Mouse (Mus musculus): ENCODE measurements around the gene Drc3. TPM values are rescaled to one million over a fixed set of nuclear protein-coding genes. Genes with fewer than 3 reads are reported as not detected.
"Not testable (repeated sequence)": the region's sequence is repeated elsewhere in the genome, so short reads cannot be mapped to it uniquely, and the experiment has no call there.

Drc3 gene
- polyA plus RNA-seq, 1 experiment from 2014 or later, result 5.2 TPM

DNA sequence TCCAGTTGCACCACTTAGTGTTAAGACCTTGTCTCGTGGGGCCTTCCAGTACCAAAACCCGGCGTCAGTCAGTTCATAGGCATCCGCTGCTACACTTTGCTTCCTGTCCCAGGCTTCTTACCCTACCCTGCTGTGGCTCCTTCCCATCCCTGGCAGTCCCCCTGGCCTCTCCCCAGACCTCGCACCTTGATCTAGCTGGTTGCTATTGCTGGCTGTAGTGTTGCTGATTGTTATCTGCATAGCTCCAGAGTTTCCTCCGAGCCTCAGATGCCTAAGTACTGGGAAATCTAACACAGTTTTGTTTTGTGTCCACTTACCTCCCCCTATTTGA is 65.3 kb downstream of the Drc3 start:
- Histone ChIP-seq H3K27me3 (ENCODE audit: control insufficient read depth, insufficient read depth, low read length) (no peaks in the 10 kb centered on the region), H3K27ac (ENCODE audit: low read depth, low read length) (0 out of 2 replicates have a peak overlapping the region, but pooled peaks have one; percentile 6), H3K9me3 (ENCODE audit: control insufficient read depth, low read length) (no peaks in the 10 kb centered on the region), H3K4me1 (ENCODE audit: control insufficient read depth, insufficient read depth, low read length) (peaks cover 18% of the 10 kb centered on the region), H3K9ac (replicated peaks; ENCODE audit: low read depth, low read length) (peak overlapping the region; percentile 83), H3K4me3 (ENCODE audit: low read depth, low read length) (peak overlapping the region; percentile 85), H3K4me2 (ENCODE audit: low read depth, low read length) (peak overlapping the region; percentile 94), H3K36me3 (ENCODE audit: control insufficient read depth, insufficient read depth, low read length) (no peaks in the 10 kb centered on the region)
- ATAC-seq (ENCODE audit: low read depth), result no peak
- WGBS, result 31% methylated on average over 6 of the region's 6 CpGs

DNA sequence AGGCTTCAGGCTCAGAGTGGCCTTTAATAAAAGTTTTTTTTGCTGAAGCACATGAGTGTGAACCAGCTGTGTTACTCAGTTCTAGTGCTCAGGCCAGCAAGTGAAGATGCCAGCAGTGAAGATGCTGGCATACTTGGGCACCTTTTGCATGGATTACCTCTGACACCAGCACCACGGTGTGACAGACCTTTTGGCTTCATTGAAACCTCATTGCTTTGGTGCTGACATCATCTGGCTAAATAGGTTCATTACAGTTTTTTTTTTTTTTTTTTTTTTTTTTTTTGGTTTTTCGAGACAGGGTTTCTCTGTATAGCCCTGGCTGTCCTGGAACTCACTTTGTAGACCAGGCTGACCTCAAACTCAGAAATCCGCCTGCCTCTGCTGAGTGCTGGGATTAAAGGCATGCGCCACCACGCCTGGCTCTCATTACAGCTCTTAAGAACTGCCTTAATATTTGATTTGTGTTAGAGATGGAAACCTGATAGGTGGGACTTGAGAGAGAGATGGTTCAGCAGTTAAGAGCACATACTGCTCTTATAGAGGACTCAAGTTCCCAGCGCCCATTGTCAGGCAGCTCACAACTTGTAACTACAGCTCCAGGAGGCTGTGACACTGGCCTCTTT is 69.0 kb downstream of the Drc3 start:
- no peak for ATAC-seq (ENCODE audit: low read depth)
- no peak overlapping the region for H3K9ac ChIP-seq (replicated peaks; ENCODE audit: low read depth, low read length)
- no peak overlapping the region for H3K4me3 ChIP-seq (ENCODE audit: low read depth, low read length)
- H3K4me2 ChIP-seq (ENCODE audit: low read depth, low read length), result no peak overlapping the region
- no peaks in the 10 kb centered on the region for H3K9me3 ChIP-seq (ENCODE audit: control insufficient read depth, low read length)
- H3K36me3 ChIP-seq (ENCODE audit: control insufficient read depth, insufficient read depth, low read length), result peaks cover 5% of the 10 kb centered on the region; the same call in 1 of the 2 replicates
- no peak overlapping the region for H3K27ac ChIP-seq (ENCODE audit: low read depth, low read length)
- H3K27me3 ChIP-seq (ENCODE audit: control insufficient read depth, insufficient read depth, low read length), result no peaks in the 10 kb centered on the region
- WGBS, result 70% methylated on average over 5 of the region's 6 CpGs
- peaks cover 11% of the 10 kb centered on the region for H3K4me1 ChIP-seq (ENCODE audit: control insufficient read depth, insufficient read depth, low read length)

DNA sequence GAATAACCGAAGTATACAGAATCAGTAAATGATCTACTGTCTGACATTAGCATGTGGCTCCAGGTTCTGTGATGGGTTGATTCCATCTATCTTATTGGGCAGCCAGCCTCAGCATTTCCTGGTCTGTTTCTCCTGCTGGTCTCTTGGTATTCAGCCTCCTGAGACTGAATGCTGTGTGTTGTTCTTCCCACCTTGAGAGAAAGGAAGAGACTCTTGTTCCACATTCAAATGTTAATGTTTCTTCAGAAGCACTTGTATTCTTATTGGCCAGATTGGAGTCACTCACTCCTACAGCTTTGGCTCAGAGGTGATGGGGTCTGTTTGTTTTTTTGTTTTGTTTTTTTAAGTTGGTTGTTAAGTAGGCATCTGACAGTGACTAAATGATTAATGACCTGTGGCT is 69.9 kb downstream of the Drc3 start:
- no peak overlapping the region for H3K9ac ChIP-seq (replicated peaks; ENCODE audit: low read depth, low read length)
- 38% methylated on average over 1 of the region's 1 CpGs for WGBS
- no peak overlapping the region for H3K4me2 ChIP-seq (ENCODE audit: low read depth, low read length)
- H3K27ac ChIP-seq (ENCODE audit: low read depth, low read length), result no peak overlapping the region
- ATAC-seq (ENCODE audit: low read depth), result no peak
- no peaks in the 10 kb centered on the region for H3K27me3 ChIP-seq (ENCODE audit: control insufficient read depth, insufficient read depth, low read length)
- peaks cover 10% of the 10 kb centered on the region; the same call in 1 of the 2 replicates for H3K36me3 ChIP-seq (ENCODE audit: control insufficient read depth, insufficient read depth, low read length)
- no peaks in the 10 kb centered on the region for H3K9me3 ChIP-seq (ENCODE audit: control insufficient read depth, low read length)
- no peak overlapping the region for H3K4me3 ChIP-seq (ENCODE audit: low read depth, low read length)
- H3K4me1 ChIP-seq (ENCODE audit: control insufficient read depth, insufficient read depth, low read length), result peaks cover 11% of the 10 kb centered on the region

DNA sequence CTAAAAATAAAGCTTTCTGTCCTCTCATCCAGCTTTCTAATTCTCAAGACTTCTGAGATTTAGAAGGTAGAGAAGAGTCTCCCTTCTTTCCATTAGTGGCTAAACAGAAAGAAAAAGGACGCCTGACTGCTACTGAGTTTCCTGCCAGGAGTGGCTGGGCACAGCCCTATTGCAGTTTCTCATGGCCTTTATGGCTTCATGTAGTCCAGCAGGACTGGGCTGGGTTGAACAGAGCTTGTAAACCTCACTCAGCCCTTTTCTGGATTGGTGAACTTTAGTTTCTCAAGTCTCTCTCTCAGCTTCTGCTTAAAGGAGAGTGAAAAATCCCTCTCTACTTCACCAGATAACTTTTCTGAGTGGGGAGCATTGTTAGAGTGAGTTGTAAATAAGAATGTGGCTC is 73.3 kb downstream of the Drc3 start:
- ATAC-seq (ENCODE audit: low read depth), result no peak
- Histone ChIP-seq H3K27me3 (ENCODE audit: control insufficient read depth, insufficient read depth, low read length) (no peaks in the 10 kb centered on the region), H3K4me3 (ENCODE audit: low read depth, low read length) (no peak overlapping the region), H3K4me2 (ENCODE audit: low read depth, low read length) (no peak overlapping the region), H3K36me3 (ENCODE audit: control insufficient read depth, insufficient read depth, low read length) (peaks cover 10% of the 10 kb centered on the region; the same call in 1 of the 2 replicates), H3K27ac (ENCODE audit: low read depth, low read length) (no peak overlapping the region), H3K9ac (replicated peaks; ENCODE audit: low read depth, low read length) (no peak overlapping the region), H3K4me1 (ENCODE audit: control insufficient read depth, insufficient read depth, low read length) (no peaks in the 10 kb centered on the region), H3K9me3 (ENCODE audit: control insufficient read depth, low read length) (no peaks in the 10 kb centered on the region)
- 90% methylated on average over 1 of the region's 1 CpGs for WGBS

DNA sequence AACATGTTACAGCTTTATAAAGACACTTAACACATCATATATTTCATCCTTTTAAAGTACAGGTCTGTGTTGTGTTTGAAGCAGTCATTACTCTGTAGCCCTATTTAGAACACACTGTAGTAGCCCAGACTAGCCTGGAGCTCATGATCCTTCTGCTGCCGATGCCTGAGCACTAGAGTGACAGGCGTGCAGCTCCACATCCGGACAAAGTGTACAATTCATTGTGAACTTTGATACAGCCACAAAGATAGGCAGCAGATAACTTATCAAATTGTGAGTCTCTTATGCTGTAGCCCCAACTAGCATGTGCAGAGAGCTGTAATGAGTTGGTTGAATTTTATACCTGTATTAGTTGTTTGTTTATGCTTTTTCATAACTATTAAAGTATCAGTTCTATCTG is 74.5 kb downstream of the Drc3 start:
- H3K36me3 ChIP-seq (ENCODE audit: control insufficient read depth, insufficient read depth, low read length), result peaks cover 18% of the 10 kb centered on the region; the same call in 1 of the 2 replicates
- H3K4me3 ChIP-seq (ENCODE audit: low read depth, low read length), result no peak overlapping the region
- H3K4me2 ChIP-seq (ENCODE audit: low read depth, low read length), result no peak overlapping the region
- WGBS, result 93% methylated on average over 3 of the region's 3 CpGs
- no peak for ATAC-seq (ENCODE audit: low read depth)
- no peaks in the 10 kb centered on the region for H3K27me3 ChIP-seq (ENCODE audit: control insufficient read depth, insufficient read depth, low read length)
- H3K27ac ChIP-seq (ENCODE audit: low read depth, low read length), result no peak overlapping the region
- H3K9me3 ChIP-seq (ENCODE audit: control insufficient read depth, low read length), result no peaks in the 10 kb centered on the region
- H3K4me1 ChIP-seq (ENCODE audit: control insufficient read depth, insufficient read depth, low read length), result no peaks in the 10 kb centered on the region
- H3K9ac ChIP-seq (replicated peaks; ENCODE audit: low read depth, low read length), result no peak overlapping the region

DNA sequence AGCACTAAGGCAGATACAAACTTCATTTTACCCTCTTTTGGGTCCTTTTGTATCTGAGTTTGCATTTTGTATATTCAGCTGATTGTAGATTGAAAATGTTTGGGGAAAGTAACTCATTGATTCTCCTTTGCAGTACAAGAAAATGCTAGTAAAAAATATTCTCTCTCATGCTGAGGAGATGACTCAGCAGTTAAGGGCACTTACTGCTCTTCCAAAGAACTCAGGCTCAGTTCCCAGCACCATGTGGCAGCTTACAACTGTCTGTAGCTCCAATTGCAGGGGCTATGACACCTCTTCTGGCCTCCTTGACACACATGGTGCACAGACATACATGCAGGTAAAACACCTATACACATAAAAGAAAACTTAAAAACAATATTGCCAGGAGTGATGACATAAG is 80.4 kb downstream of the Drc3 start:
- no peak overlapping the region for H3K9ac ChIP-seq (replicated peaks; ENCODE audit: low read depth, low read length)
- H3K4me2 ChIP-seq (ENCODE audit: low read depth, low read length), result no peak overlapping the region
- H3K4me3 ChIP-seq (ENCODE audit: low read depth, low read length), result no peak overlapping the region
- H3K36me3 ChIP-seq (ENCODE audit: control insufficient read depth, insufficient read depth, low read length), result peaks cover 22% of the 10 kb centered on the region
- no peaks in the 10 kb centered on the region for H3K27me3 ChIP-seq (ENCODE audit: control insufficient read depth, insufficient read depth, low read length)
- no peaks in the 10 kb centered on the region for H3K9me3 ChIP-seq (ENCODE audit: control insufficient read depth, low read length)
- ATAC-seq (ENCODE audit: low read depth), result no peak
- H3K27ac ChIP-seq (ENCODE audit: low read depth, low read length), result no peak overlapping the region
- no peaks in the 10 kb centered on the region for H3K4me1 ChIP-seq (ENCODE audit: control insufficient read depth, insufficient read depth, low read length)

DNA sequence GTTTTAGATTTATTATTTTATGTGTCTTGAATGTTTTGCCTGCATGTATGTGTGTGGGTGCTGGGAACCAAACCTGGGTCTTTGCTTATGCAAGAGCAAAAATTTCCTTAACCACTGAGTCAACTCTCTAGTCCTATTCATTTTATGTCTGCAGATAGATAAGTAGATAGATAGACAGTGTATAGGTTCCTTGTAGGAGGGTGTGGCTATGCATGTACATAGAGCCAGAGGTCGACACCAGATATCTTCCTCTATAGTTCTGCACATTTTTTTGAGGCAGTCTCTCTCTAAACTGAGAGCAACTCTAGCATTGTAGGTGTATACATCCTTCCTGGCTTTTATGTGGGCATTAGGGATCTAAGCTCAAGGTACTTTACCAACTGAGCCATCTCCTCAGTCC is 82.0 kb downstream of the Drc3 start:
- no peak overlapping the region for H3K4me2 ChIP-seq (ENCODE audit: low read depth, low read length)
- peaks cover 26% of the 10 kb centered on the region for H3K36me3 ChIP-seq (ENCODE audit: control insufficient read depth, insufficient read depth, low read length)
- H3K4me3 ChIP-seq (ENCODE audit: low read depth, low read length), result no peak overlapping the region
- no peaks in the 10 kb centered on the region for H3K9me3 ChIP-seq (ENCODE audit: control insufficient read depth, low read length)
- H3K9ac ChIP-seq (replicated peaks; ENCODE audit: low read depth, low read length), result no peak overlapping the region
- H3K4me1 ChIP-seq (ENCODE audit: control insufficient read depth, insufficient read depth, low read length), result no peaks in the 10 kb centered on the region
- no peak for ATAC-seq (ENCODE audit: low read depth)
- WGBS, result 97% methylated on average over 1 of the region's 1 CpGs
- H3K27ac ChIP-seq (ENCODE audit: low read depth, low read length), result no peak overlapping the region
- H3K27me3 ChIP-seq (ENCODE audit: control insufficient read depth, insufficient read depth, low read length), result no peaks in the 10 kb centered on the region

DNA sequence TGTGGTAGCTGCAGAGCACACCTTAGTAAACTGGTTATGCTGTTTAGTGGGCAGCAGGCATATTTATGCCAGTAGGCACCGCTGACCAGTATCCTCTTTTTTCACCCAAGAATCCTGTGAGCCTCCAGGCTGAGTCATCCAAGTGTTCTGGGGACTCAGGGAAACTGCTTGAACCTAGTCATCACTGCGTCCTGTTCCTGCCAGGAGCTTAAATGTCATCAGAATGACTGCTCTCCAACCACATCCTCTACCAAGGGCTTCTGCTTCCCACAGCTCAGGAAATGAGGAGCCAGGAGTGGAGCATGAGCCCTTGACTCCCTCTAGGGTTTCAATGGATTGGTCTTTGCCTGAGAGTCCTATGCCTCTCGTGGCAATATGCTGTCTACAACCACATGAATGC is 83.5 kb downstream of the Drc3 start:
- Histone ChIP-seq H3K27me3 (ENCODE audit: control insufficient read depth, insufficient read depth, low read length) (no peaks in the 10 kb centered on the region), H3K9ac (replicated peaks; ENCODE audit: low read depth, low read length) (no peak overlapping the region), H3K9me3 (ENCODE audit: control insufficient read depth, low read length) (no peaks in the 10 kb centered on the region), H3K4me2 (ENCODE audit: low read depth, low read length) (no peak overlapping the region), H3K4me3 (ENCODE audit: low read depth, low read length) (no peak overlapping the region), H3K27ac (ENCODE audit: low read depth, low read length) (no peak overlapping the region), H3K36me3 (ENCODE audit: control insufficient read depth, insufficient read depth, low read length) (peaks cover 34% of the 10 kb centered on the region), H3K4me1 (ENCODE audit: control insufficient read depth, insufficient read depth, low read length) (no peaks in the 10 kb centered on the region)
- no peak for ATAC-seq (ENCODE audit: low read depth)
- WGBS, result 96% methylated on average over 3 of the region's 3 CpGs

DNA sequence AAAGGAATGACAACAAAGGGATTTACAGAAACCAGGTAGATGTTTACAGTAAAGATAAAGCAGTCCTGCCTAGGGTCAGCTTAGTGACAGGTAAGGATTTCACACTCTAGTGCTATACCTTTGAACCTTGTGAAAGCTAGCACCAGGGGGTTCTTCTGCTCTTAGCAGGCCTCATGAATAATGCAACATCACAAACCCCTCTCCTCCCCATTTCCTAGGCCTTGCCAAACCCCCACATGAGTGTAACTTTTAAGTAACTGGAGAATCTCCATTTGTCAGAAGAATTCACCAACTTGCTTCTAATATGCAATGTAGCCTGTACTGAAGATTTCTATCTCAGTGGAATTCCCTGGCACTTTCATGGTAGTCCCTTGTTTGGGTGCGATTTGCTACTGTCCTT is 86.5 kb downstream of the Drc3 start:
- not testable (repeated sequence) for H3K27me3 ChIP-seq (ENCODE audit: control insufficient read depth, insufficient read depth, low read length); H3K9me3 ChIP-seq (ENCODE audit: control insufficient read depth, low read length); H3K27ac ChIP-seq (ENCODE audit: low read depth, low read length); ATAC-seq (ENCODE audit: low read depth); H3K4me1 ChIP-seq (ENCODE audit: control insufficient read depth, insufficient read depth, low read length); H3K4me3 ChIP-seq (ENCODE audit: low read depth, low read length); H3K4me2 ChIP-seq (ENCODE audit: low read depth, low read length); H3K9ac ChIP-seq (replicated peaks; ENCODE audit: low read depth, low read length)
- WGBS, result 21% methylated on average over 1 of the region's 1 CpGs
- peaks cover 43% of the 10 kb centered on the region for H3K36me3 ChIP-seq (ENCODE audit: control insufficient read depth, insufficient read depth, low read length)

Data from neural tube, embryonic 14.5 days (tissue).